Mouse (Mus musculus) testis, postnatal 10 days (tissue): ENCODE measurements at regions not wholly inside any gene's neighbourhood (a gene's known extent, or its start where the extent isn't known, plus 50 kb on each side); places are given as distances from the start of the nearest gene placed in this dataset.

Experiments used
- DNase-seq: peaks from one replicate; pipeline ENCODE4 v3.0.0; 2021; ENCODE audit warnings: low spot score

- no peak for DNase-seq
Observed at GRCm38 (mm10) chr3:52643100-52643551, 373.9 kb downstream of the Cog6 start.

- DNase-seq: no peak
Observed at GRCm38 (mm10) chr3:52641226-52642181, 373.4 kb downstream of the Foxo1 start.

- DNase-seq: no peak
Observed at GRCm38 (mm10) chr3:52640250-52641147, 372.4 kb downstream of the Foxo1 start.

GRCm38 (mm10) chr3:52638816-52639215, 370.7 kb downstream of the Foxo1 start:
- no peak for DNase-seq

- no peak for DNase-seq
Observed at GRCm38 (mm10) chr3:52634353-52634752, 366.2 kb downstream of the Foxo1 start.

GRCm38 (mm10) chr3:52633491-52634100, 365.5 kb downstream of the Foxo1 start:
- no peak for DNase-seq

- DNase-seq: no peak
Observed at GRCm38 (mm10) chr3:52632635-52633034, 364.5 kb downstream of the Foxo1 start.

GRCm38 (mm10) chr3:52630209-52630608, 362.1 kb downstream of the Foxo1 start:
- no peak for DNase-seq

- DNase-seq: no peak
Observed at GRCm38 (mm10) chr3:52625125-52625524, 357.0 kb downstream of the Foxo1 start.

GRCm38 (mm10) chr3:52622530-52622929, 354.4 kb downstream of the Foxo1 start:
- no peak for DNase-seq

- no peak for DNase-seq
Observed at GRCm38 (mm10) chr3:52621936-52622335, 353.8 kb downstream of the Foxo1 start.

GRCm38 (mm10) chr3:52618925-52619224, 350.7 kb downstream of the Foxo1 start:
- DNase-seq: no peak

- no peak for DNase-seq
Observed at GRCm38 (mm10) chr3:52618212-52618924, 350.2 kb downstream of the Foxo1 start.

GRCm38 (mm10) chr3:52617413-52618149, 349.4 kb downstream of the Foxo1 start:
- no peak for DNase-seq

- no peak for DNase-seq
Observed at GRCm38 (mm10) chr3:52611881-52612280, 343.7 kb downstream of the Foxo1 start.

- DNase-seq: no peak
Observed at GRCm38 (mm10) chr3:52610466-52610865, 342.3 kb downstream of the Foxo1 start.

GRCm38 (mm10) chr3:52608086-52608426, 339.9 kb downstream of the Foxo1 start:
- no peak for DNase-seq

GRCm38 (mm10) chr3:52607379-52608085, 339.4 kb downstream of the Foxo1 start:
- no peak for DNase-seq

GRCm38 (mm10) chr3:52605261-52605771, 337.2 kb downstream of the Foxo1 start:
- no peak for DNase-seq

GRCm38 (mm10) chr3:52603244-52603704, 335.1 kb downstream of the Foxo1 start:
- no peak for DNase-seq
